Mouse (Mus musculus) kidney, postnatal 0 days (tissue): ENCODE results near the gene Dynlrb1. TPM values are rescaled to one million over a fixed set of nuclear protein-coding genes. Genes with fewer than 3 reads are reported as not detected.

ENCODE experiments used
- ATAC-seq: fragments of 200-750 bp; cut with Nextera tagmentation; replicated peaks from 2 replicates; pipeline ENCODE4 v1.8.0; 2017; ENCODE audit warnings: low read depth, moderate number of reproducible peaks, moderate TSS enrichment, moderate library complexity; ENCODE audit not compliant: low FRiP score
- DNase-seq: peaks from one replicate; pipeline ENCODE4 v3.0.0-alpha.2; 2016; ENCODE audit warnings: low spot score
- H3K27ac ChIP-seq: fragments of 300-500 bp; sonication (generic); 2 replicates; pipeline ENCODE4 v1.5.1; 2014; ENCODE audit warnings: mild to moderate bottlenecking
- H3K27me3 ChIP-seq: fragments of 300-500 bp; sonication (generic); 2 replicates; pipeline ENCODE4 v1.6.1; 2014; ENCODE audit warnings: low read length, mixed read lengths; ENCODE audit not compliant: insufficient read depth
- H3K36me3 ChIP-seq: fragments of 300-500 bp; sonication (generic); 2 replicates; pipeline ENCODE4 v1.6.1; 2014; ENCODE audit warnings: low read length, mixed read lengths; ENCODE audit not compliant: insufficient read depth
- H3K4me1 ChIP-seq: fragments of 300-500 bp; sonication (generic); replicated peaks from 2 replicates; pipeline ENCODE4 v1.6.1; 2014; ENCODE audit warnings: antibody characterized with exemption, low read length, mixed read lengths; ENCODE audit not compliant: insufficient read depth
- H3K4me2 ChIP-seq: fragments of 300-500 bp; sonication (generic); 2 replicates; pipeline ENCODE4 v1.6.1; 2014; ENCODE audit warnings: mild to moderate bottlenecking, low read length, moderate library complexity, mixed read lengths
- H3K4me3 ChIP-seq: fragments of 300-500 bp; sonication (generic); replicated peaks from 2 replicates; pipeline ENCODE4 v1.5.1; 2014; ENCODE audit warnings: low read depth, low read length
- H3K9ac ChIP-seq: fragments of 300-500 bp; sonication (generic); 2 replicates; pipeline ENCODE4 v1.6.1; 2014; ENCODE audit warnings: low read depth, low read length
- H3K9me3 ChIP-seq: fragments of 300-500 bp; sonication (generic); replicated peaks from 2 replicates; pipeline ENCODE4 v1.6.1; 2016; ENCODE audit warnings: low read length, inconsistent platforms, mixed read lengths
- CTCF ChIP-seq: IDR thresholded peaks from 2 replicates; pipeline ENCODE4 v1.5.1; 2016; ENCODE audit warnings: antibody characterized with exemption, low read depth, mild to moderate bottlenecking, moderate library complexity
- WGBS: fragments of 180-500 bp; shearing (Covaris S2); extraction: QIAGEN DNeasy Blood & Tissue Kit; methylation state at CpG from one replicate; pipeline ENCODE4 v1.1.7; 2014; 5-methylcytosine and 5-hydroxymethylcytosine counted together
- polyA plus RNA-seq: library from polyadenylated mRNA; unstranded; fragments of >200 nt; fragmentation: Nextera tagmentation; extraction: Ambion mirVana; gene quantifications from 2 replicates; pipeline ENCODE4 v1.2.1, GENCODE M21; 2015

Gene Dynlrb1
- 373 and 405 TPM in 2 replicates for polyA plus RNA-seq

DNA sequence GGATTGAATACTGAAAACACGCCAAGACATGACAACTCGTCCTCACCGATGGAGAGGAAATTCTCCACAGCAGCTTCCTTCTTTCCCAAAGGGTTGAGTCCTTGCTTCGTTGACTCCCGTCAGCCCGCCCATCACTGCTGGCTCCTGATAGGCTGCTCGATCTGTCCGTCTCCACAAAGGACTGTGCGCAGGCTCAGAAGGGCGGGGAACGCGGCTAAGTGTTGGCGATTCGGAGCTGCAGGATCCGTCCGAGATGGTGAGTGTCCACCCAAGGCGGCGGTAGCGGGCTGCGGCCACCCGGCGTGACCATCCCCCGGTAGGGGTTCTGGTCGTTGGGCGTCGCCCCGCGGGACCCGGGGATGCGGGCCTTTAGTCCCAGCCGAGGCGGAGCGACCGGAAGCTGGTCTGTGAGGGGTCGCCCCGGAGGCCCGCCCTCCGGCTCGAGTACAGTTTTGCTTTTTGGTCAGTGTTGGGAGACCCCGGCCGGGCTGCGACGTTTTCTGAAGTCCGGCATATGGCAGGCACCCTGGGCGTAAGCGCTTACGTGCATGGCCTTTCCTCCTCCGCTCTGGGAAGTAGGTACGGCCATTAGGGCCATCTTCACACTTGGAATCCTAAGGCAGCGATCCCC is at the start of gene Dynlrb1:
Gene Dynlrb1 (plus strand): TSS at position 172 of the 631 bp plus-strand sequence.
- Histone ChIP-seq H3K9ac (peak within 1 kb of the TSS; percentile 73), H3K36me3 (no peaks in the 10 kb centered on the region), H3K4me2 (peak within 1 kb of the TSS; percentile 77), H3K4me1 (peaks cover 11% of the 10 kb centered on the region), H3K9me3 (no peaks in the 10 kb centered on the region), H3K27ac (peak within 1 kb of the TSS; percentile 91), H3K4me3 (peak within 1 kb of the TSS; percentile 85), H3K27me3 (no peaks in the 10 kb centered on the region)
- ATAC-seq (peak; percentile 98), DNase-seq (peak; percentile 97)
- peak; percentile 35; the same call in 1 of the 2 replicates for TF ChIP-seq CTCF
- WGBS, result under 1% methylated on average over 50 of the region's 50 CpGs

DNA sequence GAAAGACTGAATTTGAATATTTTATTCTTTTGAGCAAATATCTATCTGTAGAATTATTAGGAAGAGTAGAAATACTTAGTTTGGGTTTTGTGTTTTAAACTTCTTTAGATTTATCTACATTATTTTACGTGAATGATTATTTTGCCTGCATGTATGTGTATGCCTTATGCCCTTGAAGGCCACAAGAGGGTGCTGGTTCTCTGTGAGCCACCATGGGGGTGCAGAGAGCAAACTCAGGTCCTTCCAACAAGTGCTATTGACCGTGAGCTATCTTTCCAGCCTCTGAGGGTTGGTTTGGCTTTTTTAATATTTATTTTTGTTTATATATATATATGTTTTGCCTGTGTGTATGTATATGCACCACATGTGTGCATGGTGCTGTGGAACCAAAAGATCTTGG is 28.9 kb upstream of the Dynlrb1 start:
- ATAC-seq, result no peak
- no peak overlapping the region for H3K9ac ChIP-seq
- 86% methylated on average over 2 of the region's 2 CpGs for WGBS
- no peaks in the 10 kb centered on the region for H3K27me3 ChIP-seq
- peak; percentile 46 for DNase-seq
- H3K9me3 ChIP-seq, result no peaks in the 10 kb centered on the region
- H3K36me3 ChIP-seq, result peaks cover 40% of the 10 kb centered on the region
- H3K4me3 ChIP-seq, result no peak overlapping the region
- peak; percentile 68 for TF ChIP-seq CTCF
- H3K27ac ChIP-seq, result no peak overlapping the region
- H3K4me1 ChIP-seq, result no peaks in the 10 kb centered on the region
- no peak overlapping the region for H3K4me2 ChIP-seq

GRCm38 (mm10) chr2:155223145-155223544 is 13.2 kb upstream of the Dynlrb1 start:
- no peak for TF ChIP-seq CTCF
- H3K4me3 ChIP-seq, result no peak overlapping the region
- H3K4me1 ChIP-seq, result no peaks in the 10 kb centered on the region
- no peak overlapping the region for H3K9ac ChIP-seq
- no peaks in the 10 kb centered on the region for H3K27me3 ChIP-seq
- no peak overlapping the region for H3K27ac ChIP-seq
- peaks cover 54% of the 10 kb centered on the region for H3K36me3 ChIP-seq
- no peaks in the 10 kb centered on the region for H3K9me3 ChIP-seq
- ATAC-seq (no peak), DNase-seq (no peak)
- 74% methylated on average over 2 of the region's 2 CpGs for WGBS
- H3K4me2 ChIP-seq, result no peak overlapping the region

DNA sequence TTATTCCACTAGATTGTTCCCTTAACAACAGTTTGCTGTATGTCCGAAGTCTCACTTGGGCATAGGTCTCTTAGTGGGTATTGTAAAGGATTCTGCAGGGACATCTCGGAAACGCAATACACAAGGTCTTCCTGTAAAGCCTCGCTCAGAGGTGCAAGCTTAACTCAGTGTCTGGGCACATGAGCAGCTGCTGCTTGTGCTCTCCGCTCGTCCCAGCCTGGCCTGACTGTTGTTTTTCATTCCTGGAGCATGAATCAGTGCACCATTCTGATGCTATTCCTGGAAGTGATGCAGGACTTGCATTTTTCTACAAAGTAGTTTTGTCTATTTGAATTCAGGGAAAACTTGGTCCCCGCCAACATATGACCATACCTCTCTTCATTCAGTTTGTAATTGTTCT is 11.6 kb upstream of the Dynlrb1 start:
- WGBS, result 90% methylated on average over 7 of the region's 7 CpGs

DNA sequence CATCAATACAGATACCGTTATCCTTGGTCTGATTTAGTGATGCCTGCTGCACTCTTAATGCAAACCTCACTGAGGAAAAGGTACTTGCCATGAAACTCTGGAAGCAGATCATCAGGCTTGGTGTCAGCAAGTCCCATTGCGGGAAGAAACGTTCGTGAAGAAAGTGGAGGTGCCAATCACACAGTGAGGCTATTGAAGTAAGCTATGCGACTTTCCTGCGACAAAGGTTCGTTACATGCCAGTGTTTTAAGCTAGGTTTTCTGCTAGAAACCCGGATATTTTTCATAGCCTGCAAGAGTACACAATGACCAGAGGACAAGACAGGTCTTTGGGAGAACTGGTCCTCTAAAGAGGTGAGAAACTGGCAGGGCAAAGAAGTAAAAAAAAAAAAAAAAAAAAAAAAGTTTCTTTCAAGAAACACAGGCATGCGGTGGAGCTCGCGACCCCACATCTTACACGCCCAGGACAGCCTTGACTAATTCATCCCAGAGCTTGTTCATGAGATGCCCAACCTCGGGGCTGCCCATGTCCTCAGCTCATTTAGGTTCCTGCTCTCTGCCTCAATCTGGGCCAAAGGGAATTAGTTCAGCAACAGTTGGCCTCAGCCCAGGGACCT is 479 bp upstream of the Dynlrb1 start:
- peak overlapping the region; percentile 73 for H3K9ac ChIP-seq
- WGBS, result 4% methylated on average over 13 of the region's 13 CpGs
- no peaks in the 10 kb centered on the region for H3K36me3 ChIP-seq
- DNase-seq (peak; percentile 93), ATAC-seq (peak; percentile 85)
- peak overlapping the region; percentile 85 for H3K4me3 ChIP-seq
- H3K9me3 ChIP-seq, result no peaks in the 10 kb centered on the region
- peak overlapping the region; percentile 77 for H3K4me2 ChIP-seq
- peaks cover 11% of the 10 kb centered on the region for H3K4me1 ChIP-seq
- TF ChIP-seq CTCF, result no peak
- H3K27ac ChIP-seq, result peak overlapping the region; percentile 91
- no peaks in the 10 kb centered on the region for H3K27me3 ChIP-seq

More for the DNA sequence above, 11.6 kb upstream of the Dynlrb1 start:
- TF ChIP-seq CTCF, result no peak
- Histone ChIP-seq H3K27me3 (no peaks in the 10 kb centered on the region), H3K27ac (no peak overlapping the region), H3K4me3 (no peak overlapping the region), H3K36me3 (peaks cover 43% of the 10 kb centered on the region), H3K4me2 (no peak overlapping the region), H3K4me1 (no peaks in the 10 kb centered on the region), H3K9me3 (no peaks in the 10 kb centered on the region), H3K9ac (no peak overlapping the region)
- no peak for ATAC-seq
- no peak for DNase-seq

GRCm38 (mm10) chr2:155237276-155237675 is 943 bp downstream of the Dynlrb1 start:
- Histone ChIP-seq H3K27me3 (no peaks in the 10 kb centered on the region), H3K9ac (peak overlapping the region; percentile 73), H3K9me3 (no peaks in the 10 kb centered on the region), H3K36me3 (no peaks in the 10 kb centered on the region), H3K4me3 (peak overlapping the region; percentile 85), H3K27ac (peak overlapping the region; percentile 91), H3K4me1 (peaks cover 11% of the 10 kb centered on the region), H3K4me2 (peak overlapping the region; percentile 77)
- ATAC-seq, result no peak
- no peak for DNase-seq
- 9% methylated on average over 4 of the region's 4 CpGs for WGBS
- no peak for TF ChIP-seq CTCF
